Mouse (Mus musculus) midbrain, embryonic 11.5 days (tissue): ENCODE results near the gene Numa1. TPM values are rescaled to one million over a fixed set of nuclear protein-coding genes. Genes with fewer than 3 reads are reported as not detected.

Experiments
- ATAC-seq: fragments of 200-750 bp; cut with Nextera tagmentation; 2 replicates; pipeline ENCODE4 v1.8.0; 2017; ENCODE audit warnings: moderate TSS enrichment, moderate library complexity; ENCODE audit not compliant: low FRiP score
- DNase-seq: peaks from one replicate; pipeline ENCODE4 v3.0.0; 2015; ENCODE audit warnings: low spot score; ENCODE audit errors: missing footprints
- H3K27ac ChIP-seq: fragments of 300-500 bp; sonication (generic); 2 replicates; pipeline ENCODE4 v1.5.1; 2014; ENCODE audit warnings: low read depth, low read length
- H3K27me3 ChIP-seq: fragments of 300-500 bp; sonication (generic); 2 replicates; pipeline ENCODE4 v1.6.1; 2014; ENCODE audit warnings: mild to moderate bottlenecking, low read length, moderate library complexity, mixed read lengths; ENCODE audit not compliant: control insufficient read depth, insufficient read depth
- H3K36me3 ChIP-seq: fragments of 300-500 bp; sonication (generic); 2 replicates; pipeline ENCODE4 v1.6.1; 2014; ENCODE audit warnings: mild to moderate bottlenecking, low read length, moderate library complexity, mixed read lengths; ENCODE audit not compliant: control insufficient read depth, insufficient read depth
- H3K4me1 ChIP-seq: fragments of 300-500 bp; sonication (generic); 2 replicates; pipeline ENCODE4 v1.6.1; 2014; ENCODE audit warnings: low read length; ENCODE audit not compliant: control insufficient read depth, insufficient read depth
- H3K4me2 ChIP-seq: fragments of 300-500 bp; sonication (generic); 2 replicates; pipeline ENCODE4 v1.6.1; 2014; ENCODE audit warnings: mild to moderate bottlenecking, moderate library complexity
- H3K4me3 ChIP-seq: fragments of 300-500 bp; sonication (generic); 2 replicates; pipeline ENCODE4 v1.5.1; 2014; ENCODE audit warnings: low read depth, low read length
- H3K9ac ChIP-seq: fragments of 300-500 bp; sonication (generic); 2 replicates; pipeline ENCODE4 v1.6.1; 2014; ENCODE audit warnings: low read length
- H3K9me3 ChIP-seq: fragments of 300-500 bp; sonication (generic); 2 replicates; pipeline ENCODE4 v1.6.1; 2016; ENCODE audit warnings: low read length; ENCODE audit not compliant: control insufficient read depth
- WGBS: fragments of 180-500 bp; shearing (Covaris S2); extraction: QIAGEN DNeasy Blood & Tissue Kit; methylation state at CpG from one replicate; pipeline ENCODE4 v1.1.7; 2014; 5-methylcytosine and 5-hydroxymethylcytosine counted together
- polyA plus RNA-seq: library from polyadenylated mRNA; unstranded; fragments of >200 nt; fragmentation: Nextera tagmentation; extraction: Ambion mirVana; gene quantifications from 2 replicates; pipeline ENCODE4 v1.2.1, GENCODE M21; 2014

The Numa1 gene
- polyA plus RNA-seq, 1 experiment from 2014 or later = 94.9 TPM

- no peak overlapping the region for H3K9ac ChIP-seq
- H3K36me3 ChIP-seq = no peaks in the 10 kb centered on the region; the same call in 1 of the 2 replicates
- no peak overlapping the region for H3K27ac ChIP-seq
- no peaks in the 10 kb centered on the region for H3K27me3 ChIP-seq
- DNase-seq (no peak), ATAC-seq (no peak)
- no peaks in the 10 kb centered on the region for H3K4me1 ChIP-seq
- H3K4me3 ChIP-seq = no peak overlapping the region
- WGBS = 80% methylated on average over 1 of the region's 1 CpGs
- no peak overlapping the region for H3K4me2 ChIP-seq
- H3K9me3 ChIP-seq = no peaks in the 10 kb centered on the region
Observed at GRCm38 (mm10) chr7:101982735-101983134, 48.8 kb downstream of the Numa1 start.

GRCm38 (mm10) chr7:101985081-101985480 is 51.2 kb downstream of the Numa1 start:
- Histone ChIP-seq H3K27ac (no peak overlapping the region), H3K4me1 (no peaks in the 10 kb centered on the region), H3K9ac (no peak overlapping the region), H3K4me2 (no peak overlapping the region), H3K27me3 (no peaks in the 10 kb centered on the region), H3K9me3 (no peaks in the 10 kb centered on the region), H3K36me3 (peaks cover 10% of the 10 kb centered on the region), H3K4me3 (no peak overlapping the region)
- ATAC-seq = no peak
- DNase-seq = no peak
- WGBS = 99% methylated on average over 3 of the region's 3 CpGs

GRCm38 (mm10) chr7:101994241-101994640 is 60.3 kb downstream of the Numa1 start:
- no peak overlapping the region for H3K27ac ChIP-seq
- no peaks in the 10 kb centered on the region for H3K9me3 ChIP-seq
- H3K27me3 ChIP-seq = no peaks in the 10 kb centered on the region
- ATAC-seq (no peak), DNase-seq (no peak)
- H3K4me3 ChIP-seq = no peak overlapping the region
- H3K36me3 ChIP-seq = peaks cover 58% of the 10 kb centered on the region
- H3K4me1 ChIP-seq = no peaks in the 10 kb centered on the region
- no peak overlapping the region for H3K4me2 ChIP-seq
- no peak overlapping the region for H3K9ac ChIP-seq
- WGBS = 92% methylated on average over 3 of the region's 3 CpGs

GRCm38 (mm10) chr7:101998194-101998927 is 64.5 kb downstream of the Numa1 start:
- WGBS = 76% methylated on average over 14 of the region's 14 CpGs
- ATAC-seq (peak; percentile 66), DNase-seq (peak; percentile 96)
- Histone ChIP-seq H3K4me3 (no peak overlapping the region), H3K27ac (no peak overlapping the region), H3K9me3 (no peaks in the 10 kb centered on the region), H3K4me1 (no peaks in the 10 kb centered on the region), H3K9ac (no peak overlapping the region), H3K27me3 (no peaks in the 10 kb centered on the region), H3K4me2 (no peak overlapping the region), H3K36me3 (peaks cover 64% of the 10 kb centered on the region)

- Histone ChIP-seq H3K4me2 (no peak overlapping the region), H3K4me1 (no peaks in the 10 kb centered on the region), H3K4me3 (no peak overlapping the region), H3K36me3 (peaks cover 59% of the 10 kb centered on the region), H3K9ac (no peak overlapping the region), H3K9me3 (no peaks in the 10 kb centered on the region), H3K27ac (no peak overlapping the region), H3K27me3 (no peaks in the 10 kb centered on the region)
- ATAC-seq (no peak), DNase-seq (no peak)
- 91% methylated on average over 15 of the region's 15 CpGs for WGBS
Observed at GRCm38 (mm10) chr7:101999461-102000151, 65.7 kb downstream of the Numa1 start.

GRCm38 (mm10) chr7:102000296-102000695 is 66.4 kb downstream of the Numa1 start:
- H3K9me3 ChIP-seq = no peaks in the 10 kb centered on the region
- WGBS = 93% methylated on average over 8 of the region's 8 CpGs
- no peak overlapping the region for H3K4me3 ChIP-seq
- no peak overlapping the region for H3K27ac ChIP-seq
- no peaks in the 10 kb centered on the region for H3K4me1 ChIP-seq
- peaks cover 56% of the 10 kb centered on the region for H3K36me3 ChIP-seq
- no peak overlapping the region for H3K4me2 ChIP-seq
- H3K27me3 ChIP-seq = no peaks in the 10 kb centered on the region
- no peak for ATAC-seq
- H3K9ac ChIP-seq = no peak overlapping the region
- no peak for DNase-seq

GRCm38 (mm10) chr7:102000921-102001630 is 67.2 kb downstream of the Numa1 start:
- DNase-seq (no peak), ATAC-seq (no peak)
- Histone ChIP-seq H3K4me3 (no peak overlapping the region), H3K9me3 (no peaks in the 10 kb centered on the region), H3K36me3 (peaks cover 51% of the 10 kb centered on the region), H3K4me1 (no peaks in the 10 kb centered on the region), H3K27ac (no peak overlapping the region), H3K4me2 (no peak overlapping the region), H3K27me3 (no peaks in the 10 kb centered on the region), H3K9ac (no peak overlapping the region)
- 92% methylated on average over 26 of the region's 26 CpGs for WGBS

GRCm38 (mm10) chr7:102006520-102006919 is 72.6 kb downstream of the Numa1 start:
- Histone ChIP-seq H3K27ac (no peak overlapping the region), H3K9ac (no peak overlapping the region), H3K4me1 (no peaks in the 10 kb centered on the region), H3K36me3 (peaks cover 47% of the 10 kb centered on the region), H3K27me3 (no peaks in the 10 kb centered on the region), H3K9me3 (no peaks in the 10 kb centered on the region), H3K4me2 (no peak overlapping the region), H3K4me3 (no peak overlapping the region)
- 97% methylated on average over 1 of the region's 1 CpGs for WGBS
- DNase-seq (no peak), ATAC-seq (no peak)

GRCm38 (mm10) chr7:102011855-102012254 is 77.9 kb downstream of the Numa1 start:
- DNase-seq = no peak
- no peak overlapping the region for H3K27ac ChIP-seq
- no peak overlapping the region for H3K9ac ChIP-seq
- no peaks in the 10 kb centered on the region for H3K9me3 ChIP-seq
- H3K4me2 ChIP-seq = no peak overlapping the region
- H3K27me3 ChIP-seq = no peaks in the 10 kb centered on the region
- WGBS = 93% methylated on average over 9 of the region's 9 CpGs
- H3K4me1 ChIP-seq = no peaks in the 10 kb centered on the region
- peaks cover 74% of the 10 kb centered on the region for H3K36me3 ChIP-seq
- no peak overlapping the region for H3K4me3 ChIP-seq
- no peak for ATAC-seq
